Mouse (Mus musculus) frontal cortex, postnatal 25 days (tissue): Measurements from ENCODE around the gene Peli2.

Experiments used
- DNase-seq, 2 experiments: peaks; one replicate each; pipeline ENCODE4 v3.0.0; 2022; ENCODE audit warnings: low spot score in 2 of 2

The Peli2 gene

DNA sequence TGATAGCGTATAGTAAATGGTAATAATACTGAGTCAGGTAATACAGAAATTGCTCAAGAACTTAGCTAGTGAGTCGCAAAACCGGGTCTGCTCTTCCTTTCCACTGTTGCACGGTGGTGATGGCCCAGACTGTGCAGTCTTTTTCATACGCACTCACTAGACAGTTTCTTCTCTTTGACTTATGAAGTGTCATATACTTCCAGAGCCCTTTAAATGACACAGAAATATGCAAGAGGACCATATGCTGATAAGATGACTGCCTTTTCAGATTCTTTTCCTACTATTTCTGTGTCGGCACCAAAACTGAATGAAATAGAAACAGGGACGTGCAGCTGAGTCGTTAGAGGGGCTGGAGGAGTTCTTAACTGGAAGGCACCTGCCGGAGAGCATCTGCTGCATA lies 102.1 kb downstream of the Peli2 start:
- no peak for DNase-seq

DNA sequence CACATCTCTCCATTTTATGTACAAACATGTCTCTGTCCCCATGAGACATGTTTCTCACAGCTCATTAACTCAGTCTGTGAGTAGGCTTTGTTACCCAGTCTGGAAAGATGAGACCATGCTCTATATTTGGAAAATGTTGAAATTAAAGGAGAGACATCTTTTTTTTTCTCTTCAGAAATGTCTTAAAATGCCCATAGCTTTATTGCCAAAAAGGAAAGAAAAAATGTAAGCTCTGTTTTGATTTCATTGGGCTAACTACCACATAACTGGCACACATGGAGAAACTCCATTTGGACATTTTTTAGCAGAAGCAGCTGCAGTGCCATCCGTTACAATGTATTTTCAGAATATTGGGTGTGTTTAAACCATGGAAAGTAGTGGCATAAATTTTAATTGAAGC lies 103.6 kb downstream of the Peli2 start:
- no peak for DNase-seq

DNA sequence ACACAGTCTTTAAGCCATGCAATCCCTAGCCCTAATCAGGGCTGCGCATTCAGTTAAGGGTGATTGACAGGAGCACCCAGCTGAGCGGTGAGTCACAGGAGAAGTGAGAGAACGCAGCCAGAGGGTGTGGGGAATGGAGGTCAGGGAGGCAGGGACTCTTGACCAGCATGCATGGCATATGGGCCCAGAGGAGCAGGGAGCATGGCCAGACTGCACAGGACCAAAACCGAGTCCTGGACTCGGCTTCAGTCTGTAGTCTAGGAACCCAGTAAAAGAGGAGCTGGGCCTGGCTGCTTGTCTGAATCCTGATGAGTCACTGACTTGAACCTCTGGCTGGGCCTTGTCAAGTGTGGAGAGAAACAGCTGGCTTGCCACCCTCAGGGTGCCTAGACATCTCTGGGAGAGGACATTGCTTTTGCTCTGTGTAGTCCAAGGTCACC lies 104.3 kb downstream of the Peli2 start:
- DNase-seq = no peak

DNA sequence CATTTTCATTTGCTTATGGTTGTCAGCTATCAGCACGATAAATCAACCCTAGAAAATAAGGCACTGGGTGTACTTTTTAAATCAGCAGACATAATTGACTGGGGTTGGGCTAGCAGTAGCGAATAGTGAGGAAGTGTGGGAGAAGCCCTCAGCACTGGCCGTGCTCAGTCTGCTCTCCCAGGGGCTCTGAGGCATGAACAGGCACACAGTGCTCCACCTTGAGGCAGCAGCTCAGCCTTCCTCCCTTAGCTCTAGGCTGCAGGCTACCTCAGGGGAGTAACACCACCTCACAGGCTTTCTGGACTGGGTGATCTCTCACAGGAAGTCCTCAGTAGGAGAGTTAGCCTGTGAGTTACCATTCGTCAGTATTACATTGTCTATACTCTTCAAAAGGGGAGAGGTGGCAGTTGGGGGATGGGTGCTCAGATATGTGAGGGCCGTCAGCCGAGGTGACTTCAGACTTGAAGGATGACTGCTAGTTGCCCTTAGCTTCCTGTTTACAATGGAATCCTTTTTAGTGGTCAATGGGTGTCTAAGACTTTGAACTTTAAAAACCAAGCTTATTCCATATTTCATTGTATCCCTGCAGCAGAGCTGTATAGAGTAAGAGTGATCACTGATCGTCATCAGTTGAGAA lies 105.3 kb downstream of the Peli2 start:
- DNase-seq = no peak

DNA sequence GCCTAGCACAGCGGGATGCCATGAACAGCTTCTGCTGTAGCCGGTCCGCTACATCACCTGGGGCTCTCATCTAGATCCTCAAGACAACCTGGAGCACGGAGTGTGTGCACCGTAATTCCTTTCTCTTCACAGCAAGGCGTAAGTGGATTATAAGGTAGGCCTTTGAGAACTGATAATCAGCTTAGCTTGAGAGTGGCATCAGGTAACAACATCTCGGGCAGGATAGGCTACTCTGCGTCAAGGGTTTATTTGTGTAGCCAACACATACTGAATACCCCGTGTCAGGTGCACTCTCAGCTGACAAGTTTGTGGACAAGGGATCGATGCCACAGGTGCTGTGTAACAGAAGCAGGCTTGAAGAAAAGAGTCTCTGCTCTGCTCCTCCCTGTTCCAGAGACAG lies 106.1 kb downstream of the Peli2 start:
- no peak for DNase-seq

DNA sequence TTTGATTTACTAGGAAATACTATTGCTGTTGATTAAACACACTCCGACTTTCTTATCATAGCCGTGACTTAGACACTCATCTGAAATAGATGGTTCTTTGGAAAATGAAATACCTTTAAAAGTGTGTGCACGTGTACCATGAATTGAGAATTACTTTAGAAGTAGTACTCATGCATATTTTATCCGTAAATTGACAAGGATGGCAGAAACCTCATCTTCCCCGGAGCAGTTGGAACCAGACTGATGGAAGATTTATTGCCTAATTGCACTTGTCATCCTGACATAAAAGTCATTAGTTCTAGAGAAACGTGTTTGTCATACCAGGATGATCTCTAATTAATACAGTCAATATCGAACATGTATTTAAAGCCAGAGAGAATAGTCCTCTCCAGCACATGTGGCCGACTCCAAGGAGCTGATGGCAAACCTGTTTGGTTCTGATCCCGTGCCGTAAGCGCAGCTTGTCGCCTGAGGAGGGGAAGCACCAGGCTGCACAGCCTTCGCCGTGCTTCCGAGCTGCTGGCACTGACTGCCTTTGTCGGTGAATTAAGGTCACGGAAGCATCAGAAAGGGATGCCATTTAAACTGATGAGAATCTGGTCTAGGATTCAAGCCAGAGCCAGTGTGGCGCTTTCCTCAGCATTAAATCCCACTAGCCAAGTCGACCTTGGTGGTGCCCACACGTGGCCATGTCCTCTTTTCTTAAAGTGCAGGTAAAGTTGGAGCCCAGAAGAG lies 114.3 kb downstream of the Peli2 start:
- no peak for DNase-seq

DNA sequence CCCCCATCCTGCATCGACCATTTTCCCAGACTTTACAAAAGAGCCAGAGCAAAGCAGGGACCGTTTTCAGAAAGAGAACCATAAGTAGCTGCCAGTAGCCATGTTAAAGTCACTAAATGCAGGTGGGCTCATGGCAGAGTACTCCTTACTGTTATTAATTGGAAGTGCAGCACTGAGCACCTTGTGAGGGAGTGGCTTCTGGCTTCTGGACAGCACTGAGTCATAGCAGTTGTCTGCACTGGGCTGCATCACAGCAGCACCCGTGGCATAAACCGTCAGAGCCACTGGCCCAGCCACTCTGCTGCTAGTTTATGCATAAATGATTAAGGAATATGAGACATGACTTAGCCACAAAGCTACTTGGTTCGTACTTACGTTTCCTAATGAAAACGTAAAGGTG lies 120.7 kb downstream of the Peli2 start:
- DNase-seq = no peak

GRCm38 (mm10) chr14:48246236-48246635 lies 125.6 kb downstream of the Peli2 start:
- no peak for DNase-seq

GRCm38 (mm10) chr14:48246963-48247362 lies 126.3 kb downstream of the Peli2 start:
- no peak for DNase-seq

DNA sequence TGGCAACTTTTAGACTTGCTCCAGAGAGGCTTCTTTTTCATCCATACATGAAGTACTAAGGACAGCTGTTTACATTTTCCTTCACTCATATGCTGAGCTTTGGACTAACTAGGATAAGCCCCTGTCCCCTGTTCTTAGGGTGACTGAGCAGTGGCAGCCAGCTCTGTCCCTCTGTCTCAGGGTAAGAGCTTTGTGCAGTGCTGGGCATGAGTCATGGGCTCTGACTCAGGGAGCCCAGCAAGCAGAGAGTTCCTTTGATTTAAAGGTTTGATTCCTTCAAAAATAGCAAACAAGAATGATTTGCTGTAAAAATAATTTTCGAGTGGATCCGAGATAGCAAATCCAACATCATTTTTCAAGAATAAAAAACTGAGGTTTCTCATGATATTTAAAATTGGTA lies 128.8 kb downstream of the Peli2 start:
- DNase-seq = no peak

GRCm38 (mm10) chr14:48249909-48250308 lies 129.3 kb downstream of the Peli2 start:
- DNase-seq = no peak

DNA sequence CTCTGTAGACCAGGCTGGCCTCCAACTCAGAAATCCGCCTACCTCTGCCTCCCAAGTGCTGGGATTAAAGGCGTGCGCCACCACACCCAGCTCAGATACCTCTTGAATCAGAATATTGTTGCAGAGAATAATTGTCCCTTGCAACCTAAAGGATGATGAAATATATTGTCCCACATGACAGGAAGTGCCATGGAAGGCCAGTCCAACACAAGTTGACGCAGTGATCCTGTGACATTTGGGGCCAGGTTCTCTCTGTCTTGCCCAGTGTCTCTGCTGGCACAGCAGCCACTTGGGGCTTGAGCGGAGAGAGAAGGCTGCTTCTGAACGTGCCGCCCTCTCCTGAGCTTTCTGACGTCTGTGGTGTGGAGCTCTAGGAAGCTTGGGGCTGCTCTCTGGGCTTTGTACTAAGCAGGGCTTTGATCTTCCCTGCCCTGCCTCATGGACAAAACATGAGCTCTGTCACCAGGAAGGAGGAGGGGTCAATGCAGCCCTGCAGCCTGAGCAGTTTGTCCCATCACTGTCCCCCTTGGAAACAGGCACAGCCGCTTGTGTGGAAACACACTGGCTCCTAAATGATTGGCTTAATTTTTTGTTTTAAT lies 130.9 kb downstream of the Peli2 start:
- no peak for DNase-seq

DNA sequence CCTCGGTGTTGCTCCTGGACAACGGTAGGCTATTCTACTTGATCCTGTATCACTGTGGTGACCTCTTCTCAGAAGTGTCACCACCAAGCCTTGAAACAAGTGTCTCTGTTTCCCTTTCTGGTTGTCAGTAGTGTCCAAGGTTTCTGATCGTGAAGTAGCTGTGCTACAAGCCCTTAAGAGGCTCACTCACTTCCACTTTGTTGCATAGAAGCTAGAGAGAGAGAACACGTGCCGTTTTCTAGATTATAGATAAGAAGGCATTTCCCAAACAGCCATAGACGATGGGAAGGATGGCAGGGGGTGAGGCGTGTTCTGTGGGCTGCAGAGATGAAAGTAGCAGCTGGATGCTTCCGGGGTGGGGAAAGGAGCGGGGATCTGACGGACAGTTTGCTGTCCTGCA lies 132.6 kb downstream of the Peli2 start:
- DNase-seq = no peak

DNA sequence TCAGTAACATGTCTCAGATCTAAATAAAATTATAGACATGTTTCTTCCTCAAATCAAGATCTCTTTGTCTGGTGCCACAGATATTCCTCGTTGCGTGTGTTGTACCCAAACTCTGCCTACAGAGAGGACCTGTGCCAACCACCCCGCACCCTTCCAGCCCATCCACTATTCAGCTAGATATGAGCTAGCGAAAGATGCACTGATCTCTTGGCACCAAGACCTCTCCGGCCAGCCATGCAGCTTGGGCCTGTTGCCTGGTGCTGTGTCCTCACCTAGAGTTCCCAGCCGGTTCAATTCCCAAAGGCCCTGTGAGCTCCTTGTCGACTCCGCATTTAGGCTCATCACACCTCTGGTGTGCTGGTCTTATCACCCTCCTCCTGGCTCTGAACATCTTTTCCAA lies 134.1 kb downstream of the Peli2 start:
- DNase-seq = no peak

- no peak for DNase-seq
Measured at GRCm38 (mm10) chr14:48255290-48255689, 134.7 kb downstream of the Peli2 start.

- no peak for DNase-seq
Measured at GRCm38 (mm10) chr14:48257759-48258158, 137.1 kb downstream of the Peli2 start.

DNA sequence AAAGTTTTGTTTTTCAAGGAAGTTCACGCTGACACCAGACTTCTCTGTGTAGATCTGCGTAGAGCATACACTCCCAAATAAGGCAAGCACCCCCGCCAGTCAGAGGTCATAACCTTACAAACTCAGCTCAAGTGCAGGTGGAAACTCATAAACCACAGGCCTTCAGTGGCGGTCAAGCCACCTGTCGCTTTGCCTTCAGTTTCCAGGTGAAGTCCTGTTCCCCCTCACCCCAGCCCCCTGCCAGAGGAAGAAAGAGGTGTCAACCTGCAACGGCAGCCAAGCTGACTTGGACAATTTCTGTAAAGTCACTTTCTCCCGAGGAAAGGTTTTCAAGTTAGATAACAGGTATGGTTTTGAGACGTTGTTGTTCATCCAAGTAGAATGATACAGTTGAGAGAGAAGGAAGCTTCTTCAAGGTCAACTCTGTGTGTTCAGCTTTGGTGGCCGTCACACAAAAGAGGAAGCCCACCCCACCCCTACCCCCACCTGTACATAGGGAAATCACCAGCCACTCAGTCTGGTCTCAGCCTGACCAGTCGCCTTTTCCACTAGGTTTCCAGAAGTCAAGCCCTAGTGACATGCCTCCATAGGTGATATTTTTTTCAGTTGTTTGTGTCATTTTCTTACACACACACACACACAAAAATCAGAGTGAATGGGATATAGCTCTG lies 138.2 kb downstream of the Peli2 start:
- no peak for DNase-seq

- DNase-seq = no peak
Measured at GRCm38 (mm10) chr14:48263146-48263545, 142.5 kb downstream of the Peli2 start.

DNA sequence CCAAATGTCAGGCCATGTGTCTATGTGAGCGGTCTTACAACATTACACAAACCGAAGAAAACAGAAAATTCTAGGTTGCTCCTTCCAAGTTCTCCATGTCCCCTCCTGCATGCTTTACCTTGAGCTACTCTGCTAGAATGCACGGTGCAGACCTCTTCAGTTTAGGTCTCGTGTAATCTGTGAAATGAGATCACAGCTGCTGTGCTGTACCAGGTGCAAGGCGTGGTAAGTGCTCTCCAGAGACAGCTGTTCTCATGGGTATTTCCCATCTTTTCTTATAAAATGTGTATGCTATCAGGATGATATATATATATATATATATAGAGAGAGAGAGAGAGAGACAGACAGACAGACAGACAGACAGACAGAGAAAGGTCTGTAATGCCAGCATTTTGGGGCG lies 146.1 kb downstream of the Peli2 start:
- DNase-seq = no peak

GRCm38 (mm10) chr14:48278291-48278690 lies 157.7 kb downstream of the Peli2 start:
- DNase-seq = no peak

DNA sequence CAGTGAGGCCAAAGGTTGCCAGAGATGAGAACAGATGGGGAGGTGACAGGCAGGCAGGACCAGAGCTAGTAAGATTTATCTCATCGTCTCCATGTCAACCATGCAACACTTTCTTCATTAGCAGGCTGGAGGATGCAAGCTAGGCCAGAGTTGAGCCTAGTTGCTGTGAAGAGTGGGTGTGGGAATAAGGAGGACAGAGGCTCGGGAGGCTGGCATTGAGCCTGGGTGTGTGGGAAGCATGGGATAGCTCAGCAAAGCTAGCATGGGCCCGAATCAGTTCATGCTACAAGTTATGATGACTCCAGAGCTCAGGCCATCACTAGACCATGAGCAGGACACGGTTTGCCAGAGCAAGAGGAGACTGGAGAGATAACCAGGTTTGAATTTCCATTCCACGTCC lies 166.3 kb downstream of the Peli2 start:
- DNase-seq = peak in 1 of 2 experiments; percentile 36

- DNase-seq = no peak
Measured at GRCm38 (mm10) chr14:48287581-48287980, 167.0 kb downstream of the Peli2 start.

DNA sequence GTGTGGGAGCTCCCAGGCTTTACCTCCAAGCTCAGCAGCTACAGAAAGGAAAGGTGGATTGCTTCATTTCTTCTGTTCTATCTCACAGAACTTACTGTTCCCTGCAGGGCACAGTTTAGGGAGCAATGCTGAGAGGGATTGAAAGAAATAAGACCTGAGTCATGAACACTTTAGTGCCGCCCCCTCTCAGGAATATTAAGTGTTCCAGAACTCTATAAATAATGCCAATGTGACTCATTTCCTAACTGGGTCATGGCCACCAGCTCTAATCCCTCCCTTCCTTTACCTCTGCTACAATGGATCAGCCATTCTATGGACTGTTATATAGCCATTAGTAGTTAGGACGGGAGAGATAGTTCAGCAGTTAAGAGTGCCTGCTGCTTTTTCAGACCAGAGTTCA lies 168.0 kb downstream of the Peli2 start:
- no peak for DNase-seq
